Mouse (Mus musculus) right cerebral cortex, postnatal 36 days (tissue): ENCODE measurements at regions not wholly inside any gene's neighbourhood (a gene's known extent, or its start where the extent isn't known, plus 50 kb on each side); places are given as distances from the start of the nearest gene placed in this dataset.

ENCODE experiments used
- DNase-seq, 2 experiments: peaks; one replicate each; pipeline ENCODE4 v3.0.0; 2022; ENCODE audit warnings: low spot score in 2 of 2, mixed read lengths in 1 of 2

- DNase-seq = no peak
These were observed 106.6 kb downstream of the Pdcd6ip start for GRCm38 (mm10) chr9:113601451-113601850.

DNA sequence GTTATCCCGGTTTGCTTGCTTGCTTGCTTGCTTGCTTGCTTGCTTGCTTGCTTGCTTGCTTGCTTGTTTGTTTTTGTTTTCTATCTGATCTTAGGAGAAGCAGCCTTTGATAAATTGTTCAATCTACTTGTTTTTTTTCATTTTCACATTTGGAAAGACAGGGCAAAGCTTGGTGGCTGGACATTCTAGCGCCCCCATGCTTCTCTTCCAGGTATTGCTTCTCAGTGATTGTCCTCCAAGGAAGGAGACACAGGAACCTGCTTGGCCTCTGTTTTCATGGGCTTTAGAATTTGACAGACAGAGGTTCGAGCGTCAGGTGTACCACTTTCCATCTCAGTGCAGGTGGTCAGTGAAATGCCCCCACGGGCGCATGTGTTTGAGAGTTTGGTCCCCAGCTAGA, 120.8 kb downstream of the Pdcd6ip start:
- DNase-seq = no peak

GRCm38 (mm10) chr9:113586477-113586876, 121.6 kb downstream of the Pdcd6ip start:
- no peak for DNase-seq

DNA sequence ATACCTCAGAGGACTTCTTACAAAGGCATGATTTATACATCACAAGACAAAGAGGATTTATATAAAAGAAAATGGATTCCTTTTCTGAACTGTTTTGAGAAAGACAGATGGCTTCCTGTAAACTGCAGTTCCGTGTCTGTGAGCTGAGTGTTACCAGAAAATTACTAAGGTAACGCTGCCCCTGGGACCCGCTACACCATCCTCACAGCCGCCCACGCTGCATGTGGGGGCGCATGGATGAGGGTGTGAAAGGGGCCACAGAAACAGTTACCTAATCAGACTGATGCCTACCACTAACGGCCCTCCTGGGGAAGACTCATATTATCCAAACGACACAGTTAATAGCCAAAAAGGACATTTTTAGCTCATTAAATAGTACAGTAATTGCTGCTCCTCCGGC, 129.8 kb downstream of the Pdcd6ip start:
- peak in 1 of 2 experiments; percentile 33 for DNase-seq

DNA sequence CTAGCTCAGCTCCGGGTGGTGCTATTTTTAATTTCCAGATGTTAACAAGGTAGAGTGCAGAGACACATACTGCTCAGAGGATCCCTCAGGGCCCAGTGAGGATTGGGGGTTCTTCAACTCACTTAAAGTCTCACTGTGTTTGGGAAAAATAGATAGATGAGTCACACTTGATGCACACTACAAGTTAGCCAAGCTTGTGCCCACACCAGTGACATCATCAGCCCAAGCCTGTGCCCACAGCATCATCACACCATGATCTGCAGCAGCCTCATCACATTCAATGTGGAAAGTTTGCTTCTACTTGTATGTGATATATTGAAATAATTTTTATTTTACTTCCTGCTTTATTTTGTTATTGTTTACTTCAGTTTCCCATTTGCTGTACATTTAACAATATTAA, 139.2 kb downstream of the Pdcd6ip start:
- DNase-seq = peak; percentile 18 to 43

- DNase-seq = no peak
These were observed 140.4 kb downstream of the Pdcd6ip start for GRCm38 (mm10) chr9:113567705-113568104.

GRCm38 (mm10) chr9:113566620-113567019, 141.4 kb downstream of the Pdcd6ip start:
- DNase-seq = no peak

DNA sequence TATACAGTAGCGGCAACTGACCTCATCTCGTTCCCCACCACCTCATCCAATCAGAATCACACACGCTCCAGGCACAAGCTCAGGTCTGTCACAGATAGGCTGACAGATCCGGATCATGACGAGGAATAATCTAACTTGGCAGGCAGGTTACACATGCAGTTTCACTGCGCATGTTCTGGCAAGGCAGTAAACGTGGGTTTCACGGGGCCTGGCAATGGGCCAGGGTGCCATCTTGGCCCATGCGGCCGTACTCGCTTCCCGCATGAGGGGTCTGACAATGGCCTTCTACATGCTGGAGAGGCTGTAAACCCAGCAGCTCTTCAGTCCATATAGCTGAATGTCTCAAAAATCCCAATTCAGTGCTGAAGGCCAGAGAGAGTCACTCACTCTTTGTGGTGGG, 154.1 kb downstream of the Pdcd6ip start:
- no peak for DNase-seq

DNA sequence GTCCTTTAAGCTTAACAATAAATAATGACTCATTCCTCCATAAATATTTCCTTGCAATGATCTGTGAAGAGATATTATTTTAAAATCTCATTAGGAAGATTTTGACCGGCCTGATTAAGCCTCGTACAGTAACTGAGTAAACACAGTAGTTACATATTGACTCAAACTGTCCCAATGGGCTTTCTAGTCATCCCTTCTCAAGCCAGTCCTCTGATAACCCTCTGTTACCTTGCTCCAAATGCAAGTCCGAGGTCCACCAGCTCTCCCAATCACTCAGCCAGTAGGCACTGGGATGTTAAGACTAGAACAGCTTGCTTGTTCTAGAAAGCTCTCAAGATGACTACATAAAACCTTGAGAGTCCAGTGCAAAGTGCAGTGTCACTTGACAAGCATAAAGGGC, 160.6 kb downstream of the Pdcd6ip start:
- no peak for DNase-seq

- no peak for DNase-seq
These were observed 179.5 kb downstream of the Pdcd6ip start for GRCm38 (mm10) chr9:113528586-113528985.

GRCm38 (mm10) chr9:113524307-113524706, 183.8 kb downstream of the Pdcd6ip start:
- no peak for DNase-seq

DNA sequence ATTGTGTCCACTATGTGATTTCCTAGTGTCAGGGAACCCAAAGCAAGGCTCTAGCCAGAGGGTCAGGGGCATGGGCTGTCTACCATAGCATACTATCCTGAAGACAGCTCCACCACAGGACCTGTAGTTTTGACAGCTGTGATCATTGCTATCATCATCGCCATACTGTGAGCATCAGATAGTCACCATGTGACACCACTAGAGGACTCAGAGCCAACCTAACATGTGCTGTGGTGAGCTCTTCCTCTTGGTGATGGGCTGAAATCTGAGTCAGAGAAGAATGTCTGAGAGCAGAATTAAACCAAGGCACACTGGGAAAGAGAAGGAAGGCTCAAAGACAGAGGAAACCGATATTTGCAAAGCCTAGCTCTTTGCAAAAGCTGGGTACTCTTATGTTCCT, 184.9 kb downstream of the Pdcd6ip start:
- DNase-seq = no peak

- no peak for DNase-seq
These were observed 188.3 kb downstream of the Pdcd6ip start for GRCm38 (mm10) chr9:113519727-113520126.

GRCm38 (mm10) chr9:113518482-113518881, 189.6 kb downstream of the Pdcd6ip start:
- no peak for DNase-seq

DNA sequence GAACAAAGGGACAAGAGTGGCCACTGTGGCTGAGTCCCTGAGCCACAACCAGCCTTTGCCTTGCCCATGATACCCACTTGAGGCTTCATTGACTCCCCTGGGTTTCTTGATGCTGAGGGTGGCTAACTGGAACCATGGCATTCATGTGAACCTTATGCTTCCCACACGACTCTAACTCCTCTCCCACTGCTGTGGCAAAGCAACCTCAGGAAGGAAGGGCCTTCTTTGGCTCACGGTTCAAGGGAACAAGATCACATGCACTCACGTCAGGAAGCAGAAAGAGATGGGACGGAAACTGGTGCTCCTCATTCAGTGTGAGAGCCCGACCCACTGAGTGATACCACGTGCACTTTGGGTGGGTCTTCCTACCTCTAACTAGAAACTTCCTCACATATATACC, 190.3 kb downstream of the Pdcd6ip start:
- DNase-seq = no peak

DNA sequence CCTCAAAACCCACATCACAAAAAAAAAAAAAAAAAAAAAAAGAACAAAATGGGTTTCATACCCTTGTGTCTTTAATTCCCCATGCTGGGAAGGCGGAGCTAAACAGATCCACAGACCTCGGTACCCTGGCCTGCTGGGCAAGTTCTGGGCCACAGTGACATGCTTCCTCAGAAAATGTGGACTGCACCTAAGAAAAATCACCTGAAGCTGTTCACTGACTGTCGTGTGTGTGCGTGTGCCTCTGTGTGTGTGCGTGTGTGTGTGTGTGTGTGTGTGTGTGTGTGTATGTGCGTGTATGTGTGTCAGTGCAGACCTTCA, 192.4 kb downstream of the Pdcd6ip start:
- no peak for DNase-seq

DNA sequence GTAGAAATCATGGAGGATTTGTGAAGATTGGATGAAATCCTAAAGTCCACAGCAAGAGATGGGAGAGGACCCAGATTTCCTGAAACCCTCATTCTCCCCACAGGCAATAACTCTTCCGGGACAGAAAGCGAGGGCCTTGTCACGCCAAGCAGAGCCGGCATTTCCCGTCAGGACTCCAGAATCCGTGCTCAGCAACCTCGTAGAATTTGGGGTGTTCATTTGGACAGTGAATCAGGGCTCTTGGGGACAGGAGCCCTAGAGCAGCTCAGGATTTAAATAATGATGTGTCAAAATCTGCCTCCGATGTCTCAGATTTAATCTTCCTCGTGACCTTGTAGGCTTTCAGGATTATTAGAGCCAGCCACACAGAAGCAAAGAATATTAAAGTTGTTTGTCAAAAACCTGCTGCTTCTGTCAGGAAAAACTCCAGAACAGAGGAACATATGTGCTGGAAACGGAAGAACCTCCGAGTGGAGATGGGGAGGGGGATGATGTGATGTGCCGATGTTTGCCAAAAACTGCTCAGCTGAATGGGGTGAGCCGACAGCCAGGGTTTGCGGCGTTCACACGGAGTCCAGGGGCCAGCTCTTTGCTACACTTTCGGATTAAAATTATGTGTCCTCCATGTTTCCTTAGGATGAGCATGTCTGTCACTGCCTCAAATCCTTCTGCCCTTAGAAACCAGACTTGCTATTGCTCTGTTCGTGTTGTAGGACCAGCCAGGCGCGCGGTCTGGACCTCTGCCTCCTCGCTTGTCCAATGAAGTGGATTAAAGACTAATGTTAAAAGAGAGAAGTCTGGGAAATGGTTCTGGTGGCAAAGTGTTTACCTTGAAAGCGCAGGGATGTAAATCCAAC, 193.0 kb downstream of the Pdcd6ip start:
- no peak for DNase-seq

GRCm38 (mm10) chr9:113511302-113511701, 196.8 kb downstream of the Pdcd6ip start:
- no peak for DNase-seq

- no peak for DNase-seq
These were observed 198.7 kb downstream of the Pdcd6ip start for GRCm38 (mm10) chr9:113509368-113509767.

- DNase-seq = peak; percentile 84 to 88
These were observed 199.2 kb downstream of the Pdcd6ip start for GRCm38 (mm10) chr9:113508821-113509220.

- peak; percentile 47 to 56 for DNase-seq
These were observed 200.2 kb downstream of the Pdcd6ip start for GRCm38 (mm10) chr9:113507561-113508460.

DNA sequence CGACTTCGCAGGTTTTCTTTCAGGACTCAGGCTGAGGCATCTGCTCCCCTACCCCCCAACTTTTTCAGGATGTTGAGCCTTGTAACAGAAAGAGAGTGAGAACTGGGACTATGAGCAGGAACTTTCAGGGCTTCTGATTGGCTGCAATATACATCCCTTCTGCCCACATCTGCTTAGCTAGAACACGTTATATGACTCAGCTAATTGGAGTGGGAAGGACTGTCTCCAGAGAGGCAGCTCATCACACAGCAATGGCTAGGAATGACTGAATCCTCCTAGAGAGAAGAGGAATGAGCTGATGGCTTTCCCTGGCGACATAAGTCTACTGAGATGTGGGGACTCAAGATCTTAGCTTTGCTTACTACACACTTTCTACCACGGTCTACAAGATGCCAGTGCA, 208.8 kb downstream of the Pdcd6ip start:
- DNase-seq = no peak
